Mouse (Mus musculus) B cell, adult 2 months (primary cell): ENCODE data around the gene Dars.
A peak's percentile ranks its signal among the peaks of the same experiment; 100 is the strongest.

Experiments used
- DNase-seq, 2 experiments: peaks; one replicate each; pipeline ENCODE4 v3.0.0; 2022

Gene Dars

DNA sequence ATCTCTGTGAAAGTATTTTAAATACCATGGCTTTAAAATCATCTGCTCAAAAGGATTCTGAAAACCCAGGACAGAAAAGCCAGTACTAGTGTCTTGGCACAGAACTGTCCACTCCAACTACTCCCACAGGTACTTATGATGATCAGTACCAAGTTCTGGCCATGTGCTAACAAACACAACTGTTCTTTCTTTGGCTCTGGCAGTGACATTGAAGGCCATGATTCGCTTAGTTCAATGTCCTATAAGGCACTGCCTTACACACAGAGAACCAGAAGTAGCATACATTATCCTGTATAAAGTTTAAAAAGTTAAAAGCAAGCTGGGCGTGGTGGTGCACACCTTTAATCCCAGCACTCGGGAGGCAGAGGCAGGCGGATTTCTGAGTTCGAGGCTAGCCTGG lies 6.0 kb downstream of the Dars start:
- no peak for DNase-seq

- DNase-seq = no peak
Observed at GRCm38 (mm10) chr1:128406846-128407245, 10.3 kb downstream of the Dars start.

DNA sequence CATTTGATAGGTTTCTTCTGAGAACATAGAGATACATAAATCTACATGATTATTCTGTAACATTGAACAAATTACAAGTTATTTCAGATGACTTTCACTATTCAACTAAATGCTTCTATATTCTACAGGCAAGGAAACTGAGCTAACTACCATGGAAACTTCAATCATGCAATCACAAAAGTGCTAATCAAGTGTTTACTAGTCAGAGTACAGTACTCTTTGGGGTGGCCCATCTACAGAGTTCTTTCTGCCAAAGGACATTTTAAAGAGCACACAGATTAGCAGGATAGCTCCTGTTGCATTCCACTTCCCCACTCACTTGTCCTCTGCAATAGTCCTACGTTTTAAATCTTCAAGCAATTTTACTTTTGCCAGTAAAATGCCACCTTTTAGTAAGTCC lies 11.5 kb downstream of the Dars start:
- DNase-seq = no peak

GRCm38 (mm10) chr1:128405041-128405481 lies 12.1 kb downstream of the Dars start:
- DNase-seq = no peak

- DNase-seq = no peak
Observed at GRCm38 (mm10) chr1:128400926-128401325, 16.2 kb downstream of the Dars start.

DNA sequence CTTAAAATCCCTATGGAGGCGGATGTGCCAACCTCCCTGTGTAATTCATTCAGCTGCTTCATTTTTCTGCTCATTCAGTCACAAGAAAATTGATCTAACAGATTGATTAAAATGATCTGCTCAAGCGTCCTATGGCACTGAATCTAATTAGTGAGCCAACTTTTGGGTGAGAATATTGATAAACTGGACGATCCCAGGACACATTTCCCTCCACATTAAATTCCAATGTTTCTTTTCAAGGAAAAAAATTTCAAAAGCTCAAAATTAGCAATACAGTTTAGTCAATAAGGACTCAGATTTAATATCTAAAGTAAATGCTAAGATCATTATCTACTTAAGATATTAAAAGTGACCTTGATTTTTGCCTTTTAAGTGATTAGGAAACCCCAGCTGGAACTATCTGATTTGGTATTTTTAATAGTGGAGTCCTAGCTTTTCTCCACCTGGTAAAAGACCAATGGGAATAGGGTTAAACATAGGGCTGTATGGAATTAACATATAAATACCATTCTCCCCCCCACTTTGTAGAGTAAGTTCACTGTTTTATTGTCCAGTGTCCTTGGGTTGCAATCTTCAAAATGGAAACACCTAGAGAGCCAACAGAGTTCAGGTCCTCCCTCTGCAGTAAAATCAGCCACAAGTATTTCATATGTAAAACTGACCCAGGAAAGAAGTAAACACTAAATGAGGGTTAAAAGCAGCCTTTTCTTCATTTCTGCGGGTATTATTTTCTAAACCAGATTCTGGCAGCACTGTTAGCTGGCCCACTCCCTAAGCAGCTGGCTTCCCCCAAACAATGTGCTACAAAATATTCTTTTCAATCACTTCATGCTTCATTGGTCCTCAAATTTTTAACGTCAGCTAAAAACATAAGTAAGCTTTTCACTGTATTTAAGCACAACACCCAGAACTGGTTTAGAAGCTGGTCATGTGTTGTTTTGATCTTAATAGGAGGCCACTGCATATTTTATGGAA lies 16.9 kb downstream of the Dars start:
- no peak for DNase-seq

DNA sequence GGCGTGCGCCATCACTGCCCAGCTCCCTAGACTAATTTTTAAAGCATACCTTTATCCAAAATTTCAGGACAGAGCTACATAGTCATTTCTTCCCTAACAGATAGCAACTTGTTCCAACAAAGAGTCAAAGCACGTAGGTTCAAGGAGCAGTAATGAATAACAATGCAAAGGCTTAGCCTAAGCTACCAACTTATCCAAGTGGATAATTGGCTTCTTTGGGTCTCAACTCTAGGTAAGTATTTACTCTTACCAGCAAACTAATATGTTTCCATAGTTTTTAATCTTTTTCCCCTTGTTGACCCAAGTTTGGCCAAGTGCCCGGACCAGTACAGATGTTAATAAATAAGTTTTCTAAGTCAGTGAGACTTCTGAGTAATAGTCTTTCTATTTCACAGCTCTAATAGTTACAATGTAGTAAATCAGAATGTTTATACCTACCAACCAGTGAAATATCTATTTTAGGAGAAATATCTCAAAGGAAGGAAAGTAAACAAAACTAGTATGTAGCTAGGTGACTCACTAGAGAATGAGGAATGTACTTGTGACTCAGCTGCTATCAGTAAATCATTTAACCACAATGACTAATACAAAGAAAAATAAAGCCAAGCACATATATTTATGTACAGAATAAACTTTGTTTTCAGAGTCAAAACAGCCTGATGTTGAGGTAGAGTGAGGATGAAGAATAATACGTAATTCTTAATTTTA lies 18.3 kb downstream of the Dars start:
- no peak for DNase-seq

- no peak for DNase-seq
Observed at GRCm38 (mm10) chr1:128394657-128395056, 22.5 kb downstream of the Dars start.

DNA sequence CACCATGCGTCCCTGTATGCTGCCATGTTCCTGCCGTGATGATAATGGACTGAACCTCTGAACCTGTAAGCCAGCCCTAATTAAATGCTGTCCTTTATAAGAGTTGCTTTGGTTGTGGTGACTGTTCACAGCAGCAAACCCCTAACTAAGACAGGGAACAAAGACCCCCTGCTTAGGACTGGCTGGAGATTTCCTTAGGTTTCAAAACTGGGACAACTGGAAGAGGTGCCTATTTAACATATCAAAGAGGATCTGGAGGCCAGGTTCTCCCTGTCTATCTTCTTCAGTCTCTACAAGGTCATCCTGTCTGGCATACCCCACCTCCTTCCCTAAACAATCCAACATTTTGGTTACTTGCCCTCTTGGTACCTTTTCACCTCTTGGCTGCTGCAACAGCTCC lies 24.8 kb downstream of the Dars start:
- DNase-seq = no peak

GRCm38 (mm10) chr1:128386487-128386886 lies 30.7 kb downstream of the Dars start:
- DNase-seq = no peak

GRCm38 (mm10) chr1:128376841-128377240 lies 40.3 kb downstream of the Dars start:
- DNase-seq = no peak

GRCm38 (mm10) chr1:128372143-128372860 lies 44.9 kb downstream of the Dars start:
- no peak for DNase-seq

DNA sequence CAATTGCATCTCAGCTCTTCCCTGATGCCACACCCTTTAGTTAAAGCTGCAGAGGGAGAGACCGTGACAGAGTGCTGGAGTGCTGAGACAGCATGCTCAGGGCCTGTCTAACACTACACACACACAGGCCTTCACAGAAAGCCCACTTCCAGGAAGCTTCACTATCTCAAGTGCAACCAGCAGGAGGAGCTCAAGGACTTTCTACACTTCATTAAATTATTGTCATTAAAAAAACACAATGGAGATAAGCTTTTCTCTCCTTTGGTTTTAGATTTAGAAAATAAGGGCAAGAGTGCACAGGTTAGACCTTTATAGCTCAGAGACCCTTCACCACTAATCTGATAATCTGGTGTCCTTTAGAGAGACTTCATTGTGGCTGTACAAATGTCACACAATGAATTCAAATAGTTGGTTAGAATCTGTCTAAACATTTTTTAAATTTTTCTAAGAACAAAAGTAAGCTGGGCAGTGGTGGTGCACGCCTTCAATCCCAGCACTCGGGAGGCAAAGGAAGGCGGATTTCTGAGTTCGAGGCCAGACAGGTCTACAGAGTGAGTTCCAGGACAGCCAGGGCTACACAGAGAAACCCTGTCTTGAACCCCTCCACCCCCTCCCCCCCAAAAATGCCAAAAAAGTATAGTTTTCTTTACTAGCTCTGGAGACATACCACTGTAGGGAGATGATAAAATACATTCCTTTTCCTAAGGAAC lies 48.3 kb downstream of the Dars start:
- peak; percentile 71 to 73 for DNase-seq

- no peak for DNase-seq
Observed at GRCm38 (mm10) chr1:128360601-128361000, 56.6 kb downstream of the Dars start.

GRCm38 (mm10) chr1:128359554-128360376 lies 57.4 kb downstream of the Dars start, which contains the start of gene Mcm6:
TSS of gene Mcm6 (minus strand) at chr1:128359664.
- DNase-seq = peak; percentile 93 to 94

GRCm38 (mm10) chr1:128358916-128359553 lies 58.1 kb downstream of the Dars start:
- DNase-seq = no peak

DNA sequence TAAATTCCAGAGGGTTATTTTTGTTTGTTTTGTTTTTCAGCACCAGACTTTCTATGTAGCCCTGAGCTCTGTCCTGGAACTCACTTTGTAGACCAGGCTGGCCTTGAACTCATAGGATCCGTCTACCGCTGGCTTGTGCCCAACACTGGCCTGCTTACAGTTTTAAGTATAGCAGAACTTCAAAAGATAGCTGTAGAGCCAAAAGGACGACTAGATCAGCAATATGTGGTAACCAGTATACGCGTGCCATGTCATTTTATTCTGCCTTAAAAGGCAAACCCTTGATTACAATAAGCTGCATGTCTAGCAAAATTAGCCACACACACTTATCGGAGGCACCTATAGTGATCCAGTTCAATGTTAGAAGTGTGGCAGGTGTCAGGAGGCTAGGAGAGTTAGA lies 58.9 kb downstream of the Dars start:
- peak in 1 of 2 experiments; percentile 7 for DNase-seq

DNA sequence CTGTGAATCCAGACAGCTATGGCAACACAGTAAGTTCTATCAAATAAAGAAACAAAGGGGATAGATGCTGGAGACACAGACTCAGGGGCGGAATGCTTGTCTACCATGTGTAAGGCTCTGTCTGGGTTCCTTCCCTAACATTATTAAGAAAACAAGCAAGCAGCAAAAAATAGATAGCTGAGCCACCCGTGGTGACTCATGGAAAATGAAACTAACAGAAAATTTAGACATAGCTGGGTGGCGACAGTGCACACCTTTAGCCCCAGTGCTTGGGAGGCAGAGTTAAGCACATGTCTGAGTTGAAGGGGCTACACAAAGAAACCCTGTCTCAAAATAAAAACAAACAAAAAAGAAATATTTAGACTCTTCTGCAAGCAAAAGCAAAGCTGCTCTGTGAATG lies 59.7 kb downstream of the Dars start:
- DNase-seq = peak; percentile 20 to 26

DNA sequence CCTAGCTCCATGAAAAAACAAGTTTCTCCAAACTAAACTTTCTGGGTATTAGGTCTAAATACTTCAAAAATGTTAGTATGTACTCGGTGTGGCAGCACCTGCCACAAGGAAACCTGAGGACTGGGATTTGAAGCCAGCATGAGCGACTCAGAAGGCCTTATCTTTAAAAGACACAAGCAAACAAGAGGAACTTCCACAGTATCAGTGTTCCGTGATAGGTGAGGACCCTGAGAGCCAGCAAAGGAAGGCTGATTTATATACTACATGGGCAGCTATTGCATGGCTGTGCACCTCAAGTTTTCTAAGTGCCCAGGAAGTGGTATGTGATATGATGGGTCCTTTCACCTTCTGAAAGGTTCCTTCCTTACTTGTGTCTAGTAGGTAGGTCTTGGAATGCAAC lies 64.1 kb downstream of the Dars start:
- no peak for DNase-seq

DNA sequence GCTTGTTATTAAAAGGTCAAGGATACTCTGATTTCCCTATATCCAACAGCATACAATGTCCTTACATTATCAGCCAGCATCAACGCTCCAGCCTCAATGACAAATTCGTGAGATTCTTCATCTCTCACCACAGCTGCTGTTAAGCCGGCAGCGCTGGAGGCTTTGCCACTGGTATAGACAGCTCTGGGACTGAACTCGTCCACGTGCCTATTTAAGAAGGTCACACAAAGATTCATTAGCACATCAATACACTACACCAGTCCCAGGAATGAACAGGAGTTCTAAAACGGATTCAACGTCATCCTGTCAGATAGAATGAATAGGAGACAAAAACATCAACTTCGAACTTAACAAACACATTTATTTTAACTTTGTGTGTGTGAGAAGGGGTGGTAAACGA lies 72.9 kb downstream of the Dars start:
- DNase-seq = no peak

DNA sequence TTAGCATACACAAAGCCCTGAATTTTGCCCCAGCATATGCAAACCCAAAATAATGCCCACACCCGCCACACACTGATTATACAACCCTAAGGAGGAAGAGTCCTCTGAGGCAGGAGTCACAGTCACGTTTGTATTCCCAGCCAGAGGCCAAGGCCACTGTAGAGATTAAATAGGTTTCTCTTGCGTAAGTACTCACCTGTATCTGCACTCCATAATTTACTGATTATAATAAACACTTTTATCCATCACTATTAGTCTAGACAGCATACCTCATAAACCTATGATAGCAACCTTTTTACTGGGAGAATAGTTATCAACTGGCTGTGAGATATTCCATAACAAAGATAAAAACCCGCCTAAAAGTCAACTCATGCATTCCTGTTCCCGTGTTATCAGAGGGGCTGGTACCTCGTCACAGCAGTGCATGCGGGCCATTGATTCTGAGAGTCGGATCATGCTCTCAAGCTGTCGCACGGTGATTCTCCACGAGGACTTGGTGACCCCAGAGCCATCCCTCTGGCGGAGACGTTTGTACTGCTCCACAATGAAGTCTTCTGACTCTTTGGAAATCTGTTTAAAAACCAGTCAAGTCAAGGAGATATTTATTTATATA lies 79.4 kb downstream of the Dars start:
- DNase-seq = no peak
